Mouse (Mus musculus): ENCODE measurements around the gene Apoc2. TPM values are rescaled to one million over a fixed set of nuclear protein-coding genes. Genes with fewer than 3 reads are reported as not detected.

Apoc2 gene
- total RNA-seq, 2 experiments from 2014 or later = 97.6 to 107 TPM

DNA sequence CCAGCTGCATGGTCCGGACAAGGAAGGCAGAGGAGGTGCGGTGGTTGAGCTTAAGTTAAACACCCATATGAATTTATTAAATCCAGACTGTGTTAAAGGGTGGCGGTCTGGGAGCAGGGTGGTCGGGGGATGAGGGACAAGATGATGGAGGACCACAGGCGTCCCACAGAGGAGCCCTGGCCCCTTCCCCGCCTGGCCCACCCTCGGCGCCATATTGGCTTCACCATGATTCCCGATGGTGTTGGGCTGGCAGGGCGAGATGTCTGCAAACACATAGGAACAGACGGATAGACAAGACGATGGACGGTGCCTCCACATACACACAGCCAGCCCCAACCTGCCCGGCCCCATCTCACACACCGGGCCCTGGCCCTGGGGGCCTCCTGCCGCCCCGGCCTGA lies 44.5 kb downstream of the Apoc2 start:
- ATAC-seq (ENCODE audit: poor library complexity, severe bottlenecking) = no peak

DNA sequence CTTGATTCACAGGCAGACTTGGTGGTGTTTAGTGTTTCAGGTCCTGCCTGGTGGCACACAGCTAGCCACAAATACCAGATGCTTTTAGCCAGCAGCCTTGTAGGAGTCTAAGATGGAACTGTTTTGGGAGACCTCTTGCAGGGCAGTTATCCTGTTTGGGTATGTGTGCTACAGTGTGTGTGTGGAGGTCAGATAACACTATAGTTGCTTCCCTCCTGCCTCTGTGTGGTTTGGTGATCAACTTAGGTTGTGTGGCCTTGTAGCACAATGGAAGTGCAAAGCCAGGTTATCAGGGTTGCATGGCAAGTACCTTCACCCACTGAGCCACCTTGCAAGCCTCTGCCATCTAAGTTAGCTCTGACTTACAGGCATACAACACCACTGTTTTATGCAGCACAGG lies 45.0 kb downstream of the Apoc2 start:
- ATAC-seq (ENCODE audit: poor library complexity, severe bottlenecking) = no peak

DNA sequence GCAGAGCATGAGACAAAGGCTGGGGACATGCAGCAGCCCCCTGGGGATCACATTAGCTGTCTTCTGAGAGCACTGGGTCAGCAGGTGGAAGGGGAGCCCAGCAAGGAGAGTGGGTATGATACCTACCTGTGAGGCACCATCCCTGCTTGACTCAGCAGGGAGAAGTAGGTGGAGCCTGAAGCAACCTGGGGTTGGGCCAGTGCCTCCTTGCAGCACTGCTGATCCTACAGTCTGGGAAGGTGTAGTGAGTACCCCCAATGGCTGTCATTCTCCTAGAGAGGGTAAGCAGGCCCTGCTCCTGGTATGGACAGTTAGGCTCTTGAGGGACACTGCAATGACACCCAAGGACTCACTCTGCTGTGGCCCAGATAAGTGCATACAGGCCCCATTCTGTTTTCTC lies 45.5 kb downstream of the Apoc2 start:
- ATAC-seq (ENCODE audit: poor library complexity, severe bottlenecking) = no peak

DNA sequence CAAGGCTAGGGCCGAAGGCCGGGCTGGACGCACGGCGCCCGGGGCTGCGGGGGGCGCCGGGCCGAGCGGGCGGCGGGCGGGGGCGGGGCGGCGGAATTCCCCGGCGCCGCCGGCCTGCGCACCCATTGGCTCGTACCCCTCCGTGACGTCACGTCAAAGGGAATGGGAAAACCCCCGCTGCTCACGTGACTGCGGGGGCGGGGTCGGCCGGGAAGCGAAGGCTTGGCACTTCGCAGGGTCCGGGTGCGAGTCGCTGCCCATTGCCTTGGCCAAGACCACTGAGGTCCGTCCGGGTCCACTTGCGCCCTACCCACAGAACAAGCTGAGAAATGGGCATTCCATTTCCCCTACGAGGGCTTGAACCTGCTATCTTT lies 48.4 kb downstream of the Apoc2 start, which contains the start of gene Relb:
Gene Relb (minus strand): TSS at position 78 of the 374 bp plus-strand sequence.
- peak; percentile 38 for ATAC-seq (ENCODE audit: poor library complexity, severe bottlenecking)

DNA sequence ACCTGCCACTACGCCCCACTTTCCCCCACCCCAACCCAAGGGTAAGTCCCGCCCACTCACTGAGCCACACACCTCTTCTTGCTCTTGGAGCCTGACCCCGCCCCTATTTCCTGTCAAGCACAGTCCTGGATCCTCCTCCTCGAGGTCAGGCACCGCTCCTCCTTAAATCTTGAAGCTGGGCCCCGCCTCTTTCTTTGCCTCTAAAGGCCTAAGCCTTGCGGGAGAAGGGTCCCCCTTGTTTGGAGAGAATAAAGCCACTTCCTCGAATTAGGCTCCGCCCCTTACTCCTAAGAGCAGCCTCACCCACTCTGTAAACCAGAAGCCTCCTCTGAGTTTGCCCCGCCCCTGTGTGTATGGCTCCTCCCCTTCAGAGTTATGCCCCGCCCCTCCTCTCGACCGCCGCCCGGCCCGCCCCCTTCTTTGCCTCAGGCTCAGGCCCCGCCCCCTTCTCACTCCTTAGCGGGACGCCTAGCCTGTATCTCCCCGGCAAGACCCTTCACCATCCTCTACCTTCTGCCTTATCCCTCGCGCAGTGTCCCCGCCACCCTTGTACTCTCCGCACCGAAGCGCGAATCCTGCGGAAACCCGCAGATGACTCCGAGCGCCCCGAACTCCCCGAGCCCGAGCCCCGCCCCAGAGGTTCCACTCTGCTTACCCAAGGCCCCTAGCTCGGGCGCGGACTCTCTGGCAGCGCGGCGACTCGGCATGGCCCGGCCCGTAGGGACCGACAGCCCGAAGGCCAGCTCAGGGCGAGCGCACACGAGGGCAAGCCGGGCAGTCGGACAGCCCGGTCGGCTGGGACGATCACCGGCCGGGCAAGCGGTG lies 49.0 kb downstream of the Apoc2 start:
- ATAC-seq (ENCODE audit: poor library complexity, severe bottlenecking) = peak; percentile 86

DNA sequence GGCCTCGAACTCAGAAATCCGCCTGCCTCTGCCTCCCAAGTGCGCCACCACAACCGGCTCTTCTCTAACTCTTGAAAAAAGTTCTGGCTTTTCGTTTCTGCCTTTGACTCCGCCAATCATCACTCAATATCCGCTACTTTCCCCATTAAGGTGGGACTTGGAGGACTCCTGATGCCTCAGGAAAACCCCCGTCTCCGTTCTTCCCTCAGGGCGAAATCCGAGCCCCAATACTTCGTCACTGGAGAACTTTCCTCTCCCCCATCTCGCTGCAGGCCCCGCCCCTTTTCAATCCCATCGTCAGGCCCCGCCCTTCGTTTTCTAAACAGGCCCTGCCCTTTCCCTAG lies 49.6 kb downstream of the Apoc2 start:
- no peak for ATAC-seq (ENCODE audit: poor library complexity, severe bottlenecking)

DNA sequence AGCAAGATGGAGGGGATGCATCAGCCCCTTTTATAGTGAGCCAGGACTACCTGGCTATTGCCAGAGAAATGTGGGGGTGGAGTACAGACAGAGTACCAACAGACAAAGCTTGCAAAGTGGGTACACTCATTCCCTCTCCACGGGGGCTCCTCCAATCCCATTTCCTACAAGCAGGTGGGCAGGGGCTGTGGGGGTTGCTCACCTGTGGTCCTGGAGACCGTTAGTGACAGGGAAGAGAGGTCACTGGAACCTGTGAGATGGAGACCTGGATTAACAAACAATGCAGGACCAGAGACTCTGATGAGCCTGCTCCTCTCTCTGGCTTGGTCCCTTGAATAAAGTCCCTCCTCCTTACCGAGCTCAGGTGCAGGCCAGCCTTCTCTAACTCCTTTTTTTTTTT lies 50.0 kb downstream of the Apoc2 start:
- ATAC-seq (ENCODE audit: poor library complexity, severe bottlenecking) = no peak

DNA sequence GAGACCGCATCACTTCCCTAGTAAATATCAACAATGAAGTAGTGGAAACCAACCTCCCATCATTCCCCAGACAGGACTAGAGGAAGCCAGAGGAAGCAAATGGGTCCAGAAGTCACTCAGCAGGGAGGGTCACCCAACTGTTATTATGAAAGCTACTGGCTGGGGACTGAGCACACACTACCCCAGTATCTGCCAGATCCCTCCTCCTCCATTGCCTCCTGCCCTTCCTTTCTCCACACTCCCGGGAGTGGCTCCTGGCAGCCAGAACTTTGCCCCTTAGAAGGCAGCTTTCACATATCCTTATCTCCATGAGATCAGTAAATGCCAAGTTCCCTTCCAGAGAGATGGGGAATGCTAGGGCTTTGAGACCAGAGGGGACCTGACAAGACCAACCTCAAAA lies 54.3 kb downstream of the Apoc2 start:
- ATAC-seq (ENCODE audit: poor library complexity, severe bottlenecking) = no peak

DNA sequence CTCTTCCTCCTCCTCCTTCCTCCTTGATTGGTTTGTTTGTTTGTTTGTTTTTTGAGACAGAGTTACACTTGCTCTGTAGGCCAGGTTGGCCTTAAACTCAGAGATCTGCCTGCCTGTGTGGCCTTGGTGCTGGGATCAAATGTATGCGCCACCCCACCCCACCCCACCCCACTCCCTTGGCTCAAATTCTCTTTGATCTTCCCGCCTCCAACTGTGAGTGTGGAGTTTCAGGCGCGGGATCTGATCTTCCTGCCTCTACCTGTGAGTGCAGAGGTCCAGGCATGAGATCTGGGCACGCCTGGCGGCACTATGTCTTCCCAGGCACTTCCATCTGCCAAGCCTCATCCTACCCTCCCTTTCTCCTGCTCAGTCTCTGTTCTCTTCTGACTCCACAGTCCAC lies 55.5 kb downstream of the Apoc2 start:
- no peak for ATAC-seq (ENCODE audit: poor library complexity, severe bottlenecking)

Other genes with a start within 250 kb of the Apoc2 start
- 11.4 and 14.7 TPM in 2 replicates for gene Mark4, start 219.1 kb downstream of the Apoc2 start, total RNA-seq (2015)
- gene Mark4, start 219.1 kb downstream of the Apoc2 start, total RNA-seq (2017) = 6.4 and 9.4 TPM in 2 replicates
- gene Exoc3l2, start 214.6 kb downstream of the Apoc2 start, total RNA-seq (2015) = 0.09 and 0.14 TPM in 2 replicates
- gene Exoc3l2, start 214.6 kb downstream of the Apoc2 start, total RNA-seq (2017) = 0.28 and 0.62 TPM in 2 replicates
- gene Bloc1s3, start 169.6 kb downstream of the Apoc2 start, total RNA-seq (2015) = 3.9 and 6.2 TPM in 2 replicates
- 2.7 and 4.0 TPM in 2 replicates for gene Bloc1s3, start 169.6 kb downstream of the Apoc2 start, total RNA-seq (2017)
- gene Trappc6a, start 169.5 kb downstream of the Apoc2 start, total RNA-seq (2015) = 27.1 and 32.1 TPM in 2 replicates
- 15.3 and 18.0 TPM in 2 replicates for gene Trappc6a, start 169.5 kb downstream of the Apoc2 start, total RNA-seq (2017)
- 0.23 TPM in 1 of 2 replicates, not detected in the other for gene Nkpd1, start 160.1 kb downstream of the Apoc2 start, total RNA-seq (2015)
- not detected in 2 replicates for gene Nkpd1, start 160.1 kb downstream of the Apoc2 start, total RNA-seq (2017)
- gene Ppp1r37, start 114.9 kb downstream of the Apoc2 start, total RNA-seq (2015) = 10.4 and 13.1 TPM in 2 replicates
- gene Ppp1r37, start 114.9 kb downstream of the Apoc2 start, total RNA-seq (2017) = 14.1 and 14.3 TPM in 2 replicates
- 4.5 and 5.4 TPM in 2 replicates for gene Zfp296, start 100.7 kb downstream of the Apoc2 start, total RNA-seq (2015)
- 3.2 and 4.8 TPM in 2 replicates for gene Zfp296, start 100.7 kb downstream of the Apoc2 start, total RNA-seq (2017)
- 78.2 and 107 TPM in 2 replicates for gene Gemin7, start 100.3 kb downstream of the Apoc2 start, total RNA-seq (2015)
- gene Gemin7, start 100.3 kb downstream of the Apoc2 start, total RNA-seq (2017) = 39.9 and 49.3 TPM in 2 replicates
- gene Clasrp, start 73.5 kb downstream of the Apoc2 start, total RNA-seq (2015) = 15.8 and 23.4 TPM in 2 replicates
- 28.8 and 32.6 TPM in 2 replicates for gene Clasrp, start 73.5 kb downstream of the Apoc2 start, total RNA-seq (2017)
- gene Relb, start 48.5 kb downstream of the Apoc2 start, total RNA-seq (2015) = 8.3 and 8.6 TPM in 2 replicates
- gene Relb, start 48.5 kb downstream of the Apoc2 start, total RNA-seq (2017) = 9.3 and 10.3 TPM in 2 replicates
- gene Clptm1, start 12.9 kb downstream of the Apoc2 start, total RNA-seq (2015) = 56.6 and 62.8 TPM in 2 replicates
- gene Clptm1, start 12.9 kb downstream of the Apoc2 start, total RNA-seq (2017) = 33.2 and 37.8 TPM in 2 replicates
- gene Gm44805, start 3.5 kb upstream of the Apoc2 start, total RNA-seq (2015) = not detected in 2 replicates
- not detected in 2 replicates for gene Gm44805, start 3.5 kb upstream of the Apoc2 start, total RNA-seq (2017)
- not detected in 2 replicates for gene Apoc4, start 3.5 kb upstream of the Apoc2 start, total RNA-seq (2015)
- gene Apoc4, start 3.5 kb upstream of the Apoc2 start, total RNA-seq (2017) = 0.04 TPM in 1 of 2 replicates, not detected in the other
- gene Apoc1, start 14.7 kb upstream of the Apoc2 start, total RNA-seq (2015) = 3.8 and 7.8 TPM in 2 replicates
- 4.2 and 15.8 TPM in 2 replicates for gene Apoc1, start 14.7 kb upstream of the Apoc2 start, total RNA-seq (2017)
- gene Apoe, start 21.2 kb upstream of the Apoc2 start, total RNA-seq (2015) = 104 and 106 TPM in 2 replicates
- gene Apoe, start 21.2 kb upstream of the Apoc2 start, total RNA-seq (2017) = 609 and 642 TPM in 2 replicates
- gene Tomm40, start 37.5 kb upstream of the Apoc2 start, total RNA-seq (2015) = 17.0 and 19.6 TPM in 2 replicates
- 8.6 and 12.6 TPM in 2 replicates for gene Tomm40, start 37.5 kb upstream of the Apoc2 start, total RNA-seq (2017)
- 0.51 and 0.78 TPM in 2 replicates for gene Nectin2, start 72.5 kb upstream of the Apoc2 start, total RNA-seq (2015)
- 0.37 and 0.66 TPM in 2 replicates for gene Nectin2, start 72.5 kb upstream of the Apoc2 start, total RNA-seq (2017)
- gene Bcam, start 93.1 kb upstream of the Apoc2 start, total RNA-seq (2015) = not detected in 2 replicates
- gene Bcam, start 93.1 kb upstream of the Apoc2 start, total RNA-seq (2017) = 0.29 TPM in 1 of 2 replicates, not detected in the other
- not detected in 2 replicates for gene Cblc, start 118.9 kb upstream of the Apoc2 start, total RNA-seq (2015)
- gene Cblc, start 118.9 kb upstream of the Apoc2 start, total RNA-seq (2017) = not detected in 2 replicates
- 29.2 and 39.1 TPM in 2 replicates for gene Bcl3, start 144.8 kb upstream of the Apoc2 start, total RNA-seq (2015)
- gene Bcl3, start 144.8 kb upstream of the Apoc2 start, total RNA-seq (2017) = 9.7 and 17.1 TPM in 2 replicates
- not detected in 2 replicates for gene Gm19345, start 174.1 kb upstream of the Apoc2 start, total RNA-seq (2015)
- not detected in 2 replicates for gene Gm19345, start 174.1 kb upstream of the Apoc2 start, total RNA-seq (2017)
- 0.47 and 0.75 TPM in 2 replicates for gene Ceacam16, start 183.4 kb upstream of the Apoc2 start, total RNA-seq (2015)
- 0.18 and 0.28 TPM in 2 replicates for gene Ceacam16, start 183.4 kb upstream of the Apoc2 start, total RNA-seq (2017)
- gene Ceacam19, start 210.0 kb upstream of the Apoc2 start, total RNA-seq (2015) = 1.2 and 1.3 TPM in 2 replicates
- gene Ceacam19, start 210.0 kb upstream of the Apoc2 start, total RNA-seq (2017) = 1.6 and 2.4 TPM in 2 replicates
- 7.8 TPM in 2 replicates for gene Pvr, start 243.2 kb upstream of the Apoc2 start, total RNA-seq (2015)
- gene Pvr, start 243.2 kb upstream of the Apoc2 start, total RNA-seq (2017) = 7.6 TPM in 2 replicates

All from megakaryocyte, adult 5-6 weeks (primary cell).